Mouse (Mus musculus): ENCODE measurements around the gene Gm9817.

The Gm9817 gene

DNA sequence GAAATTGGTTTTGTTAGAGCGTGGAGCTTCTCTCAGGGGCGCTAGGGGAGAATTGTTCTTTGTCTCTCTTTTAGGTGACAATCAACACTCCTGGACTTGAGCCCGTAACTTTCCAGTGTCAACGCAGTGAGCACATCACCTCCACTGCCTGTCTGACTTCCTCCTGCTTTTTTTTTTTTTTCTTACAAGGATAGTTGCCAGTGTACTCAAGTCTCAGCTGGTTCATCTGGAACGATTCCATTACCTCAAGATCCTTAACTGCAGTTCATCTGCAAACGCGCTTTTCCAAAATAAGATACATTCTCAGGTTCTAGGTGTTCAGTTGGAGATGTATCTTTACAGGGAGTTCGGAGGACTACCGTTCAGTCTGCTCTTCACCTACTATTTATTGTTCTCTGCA lies 16.5 kb downstream of the Gm9817 start:
- DNase-seq = no peak

DNA sequence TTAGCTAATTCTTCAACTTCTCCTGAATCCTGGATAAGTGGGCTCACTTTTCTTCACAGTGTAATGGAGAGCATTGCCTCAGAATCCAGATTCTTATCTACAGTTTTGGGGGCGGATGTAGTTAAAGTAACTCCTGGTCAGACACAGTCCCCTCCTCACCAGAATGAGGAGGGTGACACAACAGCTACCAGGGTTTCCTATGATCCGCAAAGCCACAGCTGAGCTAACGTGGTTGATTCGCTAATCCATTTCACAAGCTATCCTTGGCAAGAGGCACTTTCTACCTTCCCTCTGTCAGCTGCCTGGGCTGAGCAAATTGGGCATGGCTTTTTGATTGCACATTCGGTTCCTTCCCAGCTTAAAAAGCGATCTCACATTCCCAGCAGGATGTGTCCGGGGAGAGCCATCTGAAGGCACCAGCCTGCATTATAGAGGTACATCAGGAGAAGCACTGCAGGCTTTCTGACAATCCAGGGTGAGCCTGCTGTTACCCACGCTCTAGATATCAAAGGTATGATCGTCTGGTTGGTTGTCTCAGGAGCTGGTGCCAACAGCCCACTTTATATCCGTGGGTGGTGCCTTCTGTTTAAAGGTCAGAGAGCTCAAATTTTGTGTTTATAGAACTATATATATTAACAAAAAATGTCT lies 21.2 kb downstream of the Gm9817 start:
- no peak for DNase-seq

DNA sequence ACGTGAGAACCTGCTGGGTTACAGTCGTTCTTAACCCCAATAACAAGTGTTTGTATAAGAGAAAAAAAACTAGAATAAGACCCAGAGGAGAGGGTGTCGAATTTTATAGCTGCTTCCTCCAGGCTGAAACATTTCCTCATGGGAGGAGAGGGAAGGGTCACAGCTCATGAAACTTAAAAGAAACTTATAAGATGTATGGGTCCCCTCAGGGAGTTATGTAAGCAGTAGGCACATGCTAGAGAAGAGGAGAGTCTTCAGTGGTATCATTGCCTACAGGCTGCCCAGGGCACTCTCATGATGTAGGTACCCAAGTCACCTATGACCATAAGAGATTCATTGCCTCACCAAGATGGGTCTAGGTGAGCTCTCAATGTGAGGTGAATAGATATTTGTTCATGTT lies 28.0 kb downstream of the Gm9817 start:
- no peak for DNase-seq

DNA sequence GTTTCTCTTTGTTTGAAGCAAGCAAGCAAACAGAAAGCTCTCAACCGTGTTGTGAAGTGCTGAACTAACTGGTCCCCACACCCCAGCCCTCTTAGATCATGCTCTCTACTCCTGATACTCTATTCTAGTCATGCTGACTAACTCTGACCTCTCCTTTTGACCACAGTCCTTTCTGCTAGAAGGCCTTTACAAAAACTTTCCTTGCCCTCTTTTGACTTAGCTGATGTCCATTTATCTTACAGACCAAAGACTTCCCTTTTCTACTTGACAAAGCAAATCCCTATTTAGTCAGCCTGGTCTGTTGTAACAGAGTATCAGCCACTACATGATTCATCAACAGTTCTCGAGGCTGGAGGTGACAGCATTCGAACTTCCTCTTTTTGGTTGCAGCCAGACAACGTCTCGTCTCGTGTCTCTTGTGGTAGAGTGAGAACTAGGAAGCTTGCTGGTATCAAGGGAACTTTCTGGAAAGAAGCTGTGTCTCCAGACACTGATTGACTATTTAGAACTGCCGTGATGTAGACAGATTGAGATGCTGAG lies 30.4 kb downstream of the Gm9817 start:
- DNase-seq = no peak

DNA sequence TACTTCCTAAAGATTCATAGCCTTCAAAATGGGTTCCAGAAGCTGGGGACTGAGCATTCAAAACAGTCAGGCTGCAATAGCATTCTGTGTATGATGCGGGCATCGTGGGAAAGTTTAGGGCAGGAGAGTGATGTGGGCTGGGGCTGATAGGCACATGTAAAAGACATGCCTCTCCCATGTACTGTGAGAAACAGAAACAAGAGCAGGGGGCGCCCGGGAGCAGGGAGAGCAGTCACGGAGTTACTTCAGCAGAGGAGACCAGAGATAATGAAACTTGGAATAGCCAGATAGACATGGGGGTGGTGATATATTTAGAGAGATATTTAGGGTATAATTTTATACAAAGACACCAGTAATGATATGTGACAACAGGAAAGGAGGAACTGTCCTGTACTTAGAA lies 39.9 kb downstream of the Gm9817 start:
- no peak for DNase-seq

DNA sequence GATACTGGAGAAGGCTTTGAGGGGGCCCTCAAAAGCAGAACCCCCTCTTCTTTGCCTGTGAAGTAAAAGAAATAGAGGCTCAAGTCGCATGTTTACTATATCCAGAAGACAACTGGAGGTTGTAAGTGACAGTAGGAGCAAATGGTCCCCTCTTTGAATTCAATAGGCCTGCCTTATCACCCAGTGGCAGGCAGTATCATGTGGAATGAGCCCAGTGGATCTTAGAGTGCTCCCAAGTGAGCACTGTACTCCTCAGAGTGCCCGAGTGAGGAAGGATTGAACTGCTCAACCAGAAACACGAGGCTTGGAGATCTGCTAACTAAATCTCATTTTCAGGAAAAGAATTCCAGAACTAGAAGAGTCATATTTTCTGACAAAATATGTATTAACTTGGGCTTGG lies 40.3 kb downstream of the Gm9817 start:
- DNase-seq = no peak

All from kidney, adult 11 months (tissue).